Mouse (Mus musculus): ENCODE measurements at regions not wholly inside any gene's neighbourhood (a gene's known extent, or its start where the extent isn't known, plus 50 kb on each side); places are given as distances from the start of the nearest gene placed in this dataset.

GRCm38 (mm10) chr14:100485489-100485888 lies 201.0 kb upstream of the Klf12 start:
- TF ChIP-seq POLR2A (IDR thresholded peaks at IDR 0.05; ENCODE audit: insufficient read depth, low read depth, low read length) (no peak), CTCF (IDR thresholded peaks at IDR 0.05) (peak; percentile 58), EP300 (IDR thresholded peaks at IDR 0.05; ENCODE audit: insufficient read depth, low read depth, low read length) (no peak)
- Histone ChIP-seq H3K27ac (no peak overlapping the region), H3K79me2 (replicated peaks; ENCODE audit: control insufficient read depth, insufficient read depth, low read length) (no peaks in the 10 kb centered on the region), H3K4me3 (no peak overlapping the region), H3K27me3 (ENCODE audit: control insufficient read depth, insufficient read depth, low read length) (no peaks in the 10 kb centered on the region), H3K36me3 (ENCODE audit: control insufficient read depth, insufficient read depth, low read length) (no peaks in the 10 kb centered on the region), H3K9ac (ENCODE audit: low read depth, low read length) (no peak overlapping the region), H3K4me1 (ENCODE audit: control insufficient read depth, insufficient read depth, low read length) (no peaks in the 10 kb centered on the region)
- DNase-seq: no peak
- 63% methylated on average over 3 of the region's 3 CpGs for WGBS
- intact Hi-C loops (cut with DNase I): no loop called here

GRCm38 (mm10) chr14:100484101-100484500 lies 199.6 kb upstream of the Klf12 start:
- no peak overlapping the region for H3K4me3 ChIP-seq
- TF ChIP-seq CTCF (IDR thresholded peaks at IDR 0.05) (no peak), EP300 (IDR thresholded peaks at IDR 0.05; ENCODE audit: insufficient read depth, low read depth, low read length) (no peak), POLR2A (IDR thresholded peaks at IDR 0.05; ENCODE audit: insufficient read depth, low read depth, low read length) (no peak)
- H3K4me1 ChIP-seq (ENCODE audit: control insufficient read depth, insufficient read depth, low read length): no peaks in the 10 kb centered on the region
- 78% methylated on average over 5 of the region's 5 CpGs for WGBS
- no peak overlapping the region for H3K9ac ChIP-seq (ENCODE audit: low read depth, low read length)
- H3K27me3 ChIP-seq (ENCODE audit: control insufficient read depth, insufficient read depth, low read length): no peaks in the 10 kb centered on the region
- intact Hi-C loops (cut with DNase I): no loop called here
- DNase-seq: no peak
- no peaks in the 10 kb centered on the region for H3K36me3 ChIP-seq (ENCODE audit: control insufficient read depth, insufficient read depth, low read length)
- no peaks in the 10 kb centered on the region for H3K79me2 ChIP-seq (replicated peaks; ENCODE audit: control insufficient read depth, insufficient read depth, low read length)
- no peak overlapping the region for H3K27ac ChIP-seq

GRCm38 (mm10) chr14:100477595-100478380 lies 193.3 kb upstream of the Klf12 start:
- intact Hi-C loops (cut with DNase I): no loop called here
- H3K27ac ChIP-seq: no peak overlapping the region
- H3K4me3 ChIP-seq: no peak overlapping the region
- 16% methylated on average over 22 of the region's 22 CpGs for WGBS
- no peaks in the 10 kb centered on the region for H3K4me1 ChIP-seq (ENCODE audit: control insufficient read depth, insufficient read depth, low read length)
- H3K9ac ChIP-seq (ENCODE audit: low read depth, low read length): no peak overlapping the region
- no peaks in the 10 kb centered on the region for H3K79me2 ChIP-seq (replicated peaks; ENCODE audit: control insufficient read depth, insufficient read depth, low read length)
- no peaks in the 10 kb centered on the region for H3K36me3 ChIP-seq (ENCODE audit: control insufficient read depth, insufficient read depth, low read length)
- peaks cover 3% of the 10 kb centered on the region for H3K27me3 ChIP-seq (ENCODE audit: control insufficient read depth, insufficient read depth, low read length)
- no peak for DNase-seq
- no peak for TF ChIP-seq POLR2A (IDR thresholded peaks at IDR 0.05; ENCODE audit: insufficient read depth, low read depth, low read length)
- TF ChIP-seq EP300 (IDR thresholded peaks at IDR 0.05; ENCODE audit: insufficient read depth, low read depth, low read length): no peak
- no peak for TF ChIP-seq CTCF (IDR thresholded peaks at IDR 0.05)

GRCm38 (mm10) chr14:100468311-100468710 lies 183.8 kb upstream of the Klf12 start:
- intact Hi-C loops (cut with DNase I): loop anchor here (10.0 kb wide), 1 partner anchor 136 kb away; no protein-coding TSS in a partner anchor
- no peak for TF ChIP-seq CTCF (IDR thresholded peaks at IDR 0.05)
- TF ChIP-seq EP300 (IDR thresholded peaks at IDR 0.05; ENCODE audit: insufficient read depth, low read depth, low read length): no peak
- TF ChIP-seq POLR2A (IDR thresholded peaks at IDR 0.05; ENCODE audit: insufficient read depth, low read depth, low read length): no peak
- Histone ChIP-seq H3K27me3 (ENCODE audit: control insufficient read depth, insufficient read depth, low read length) (no peaks in the 10 kb centered on the region), H3K4me1 (ENCODE audit: control insufficient read depth, insufficient read depth, low read length) (no peaks in the 10 kb centered on the region), H3K4me3 (no peak overlapping the region), H3K27ac (no peak overlapping the region), H3K36me3 (ENCODE audit: control insufficient read depth, insufficient read depth, low read length) (no peaks in the 10 kb centered on the region), H3K79me2 (replicated peaks; ENCODE audit: control insufficient read depth, insufficient read depth, low read length) (no peaks in the 10 kb centered on the region), H3K9ac (ENCODE audit: low read depth, low read length) (no peak overlapping the region)
- 74% methylated on average over 3 of the region's 3 CpGs for WGBS
- no peak for DNase-seq

- TF ChIP-seq EP300 (IDR thresholded peaks at IDR 0.05; ENCODE audit: insufficient read depth, low read depth, low read length) (no peak), POLR2A (IDR thresholded peaks at IDR 0.05; ENCODE audit: insufficient read depth, low read depth, low read length) (no peak), CTCF (IDR thresholded peaks at IDR 0.05) (no peak)
- no peak overlapping the region for H3K4me3 ChIP-seq
- H3K9ac ChIP-seq (ENCODE audit: low read depth, low read length): no peak overlapping the region
- intact Hi-C loops (cut with DNase I): loop anchor here (10.0 kb wide), 1 partner anchor 142 kb away; no protein-coding TSS in a partner anchor
- no peaks in the 10 kb centered on the region for H3K79me2 ChIP-seq (replicated peaks; ENCODE audit: control insufficient read depth, insufficient read depth, low read length)
- peaks cover 2% of the 10 kb centered on the region; the same call in 1 of the 2 replicates for H3K4me1 ChIP-seq (ENCODE audit: control insufficient read depth, insufficient read depth, low read length)
- DNase-seq: no peak
- WGBS: 94% methylated on average over 6 of the region's 6 CpGs
- H3K27me3 ChIP-seq (ENCODE audit: control insufficient read depth, insufficient read depth, low read length): no peaks in the 10 kb centered on the region
- H3K27ac ChIP-seq: no peak overlapping the region
- H3K36me3 ChIP-seq (ENCODE audit: control insufficient read depth, insufficient read depth, low read length): peaks cover 3% of the 10 kb centered on the region
These were observed 177.8 kb upstream of the Klf12 start for GRCm38 (mm10) chr14:100462321-100462720.

Data from heart, adult 2 months (tissue).